Mouse (Mus musculus) C2C12 (cell line): Measurements from ENCODE around the gene Ms4a18.

Experiments used
- CEBPB ChIP-seq: IDR thresholded peaks from one replicate; pipeline ENCODE4 v1.6.1; 2011; ENCODE audit warnings: low read depth, mild to moderate bottlenecking, control low read depth, moderate library complexity
- CTCF ChIP-seq: IDR thresholded peaks from one replicate; pipeline ENCODE4 v1.5.1; 2011; ENCODE audit not compliant: control insufficient read depth, insufficient read depth, insufficient read length
- MAX ChIP-seq: IDR thresholded peaks from one replicate; pipeline ENCODE4 v1.6.1; 2011; ENCODE audit warnings: mild to moderate bottlenecking, control low read depth
- MYOG ChIP-seq: IDR thresholded peaks from one replicate; pipeline ENCODE4 v1.6.1; 2011; ENCODE audit not compliant: control insufficient read depth, insufficient read length; ENCODE audit errors: extremely low read depth
- USF1 ChIP-seq: IDR thresholded peaks from one replicate; pipeline ENCODE4 v1.6.1; 2011; ENCODE audit warnings: low read depth, mild to moderate bottlenecking, control low read depth, moderate library complexity

- TF ChIP-seq CEBPB, result no peak
- TF ChIP-seq USF1, result no peak
- TF ChIP-seq CTCF, result no peak
- no peak for TF ChIP-seq MYOG
- TF ChIP-seq MAX, result no peak
Observed at GRCm38 (mm10) chr19:11048503-11048902, 30.7 kb upstream of the Ms4a18 start.
